31 mouse cellular contexts compared by ENCODE assay signal in genomic region chrX:105499472-105499871, GRCm38 (mm10). TPM values are rescaled to one million over a fixed set of nuclear protein-coding genes. Genes with fewer than 3 reads are reported as not detected.
"Had no signal": no experiment of that assay in that cellular context is flagged by ENCODE, and none has a peak within 500 bp of the region (broad histone marks: within the 10 kb centered on the region; RNA-seq: fewer than 3 reads in every experiment).

Gene Cypt2, plus strand, starts transcription at chrX:105499772.

RNA-seq across cellular contexts. Expression of gene Cypt2, which starts in this region (rescaled TPM):
- total RNA-seq: common myeloid progenitor, adult 5-6 weeks; forebrain, postnatal 0 days; gastrocnemius, adult 18-20 months; gastrocnemius, adult 2 months; gastrocnemius, adult 8-10 months; gastrocnemius, postnatal 10 days; gastrocnemius, postnatal 14 days; gastrocnemius, postnatal 25 days; gastrocnemius, postnatal 36 days; gastrocnemius, postnatal 4 days; granulocyte monocyte progenitor cell, adult 5-6 weeks; heart, adult 18-20 months; heart, adult 2 months; heart, adult 8-10 months had no signal
- polyA plus RNA-seq: cortical plate, adult 2 months; embryonic facial prominence, embryonic 10.5 days; embryonic facial prominence, embryonic 11.5 days; embryonic facial prominence, embryonic 12.5 days; embryonic facial prominence, embryonic 13.5 days; embryonic facial prominence, embryonic 14.5 days; embryonic facial prominence, embryonic 15.5 days; erythroblast, embryonic 14.5 days; forebrain, embryonic 10.5 days; forebrain, embryonic 11.5 days; forebrain, embryonic 12.5 days; forebrain, embryonic 13.5 days; forebrain, embryonic 14.5 days; forebrain, embryonic 15.5 days; forebrain, embryonic 16.5 days; forebrain, postnatal 0 days; frontal cortex, adult 2 months; gonadal fat pad, adult 2 months; heart, adult 2 months had no signal
